Mouse (Mus musculus): Measurements from ENCODE around the gene Brd7.

DNA sequence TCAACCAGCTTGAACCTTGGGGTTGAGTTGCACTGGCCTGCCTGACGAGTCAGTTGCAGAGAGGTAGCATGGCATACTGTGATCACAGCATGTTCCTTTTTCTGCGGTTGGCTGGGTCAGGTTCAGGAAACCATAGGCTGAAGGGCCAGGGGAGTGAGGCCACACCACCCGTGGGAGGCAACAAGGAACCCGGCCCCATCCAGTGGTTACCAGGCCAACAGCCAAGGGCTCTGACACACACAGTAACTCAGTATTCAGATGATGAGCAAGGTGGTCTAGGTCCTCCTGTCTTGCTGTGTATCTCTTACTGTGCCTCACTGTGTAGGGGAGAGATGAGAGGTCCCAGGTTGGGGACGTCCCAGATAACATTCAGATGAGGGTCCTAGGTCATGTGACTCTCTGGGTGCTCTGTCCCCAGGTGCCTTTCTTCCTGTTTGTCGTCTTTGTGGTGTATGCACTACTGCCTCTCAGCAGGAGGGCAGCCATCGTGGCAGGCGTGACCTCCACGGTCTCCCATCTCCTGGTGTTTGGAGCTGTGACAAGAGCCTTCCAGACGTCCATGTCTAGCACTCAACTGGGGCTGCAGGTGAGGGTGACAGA lies 52.6 kb downstream of the Brd7 start:
- no peak for TF ChIP-seq POLR2A (IDR thresholded peaks at IDR 0.05; ENCODE audit: low read depth, low read length)
- no peak for TF ChIP-seq CTCF (IDR thresholded peaks at IDR 0.05; ENCODE audit: extremely low read depth, insufficient read depth, insufficient read length, insufficient replicate concordance)

All from spleen, adult 2 months (tissue).